Mouse (Mus musculus): ENCODE measurements around the gene Foxp4. TPM values are rescaled to one million over a fixed set of nuclear protein-coding genes. Genes with fewer than 3 reads are reported as not detected.

Gene Foxp4
- polyA plus RNA-seq (2015; fragmentation: Nextera tagmentation; extraction: Ambion mirVana), result 12.5 and 13.6 TPM in 2 replicates

DNA sequence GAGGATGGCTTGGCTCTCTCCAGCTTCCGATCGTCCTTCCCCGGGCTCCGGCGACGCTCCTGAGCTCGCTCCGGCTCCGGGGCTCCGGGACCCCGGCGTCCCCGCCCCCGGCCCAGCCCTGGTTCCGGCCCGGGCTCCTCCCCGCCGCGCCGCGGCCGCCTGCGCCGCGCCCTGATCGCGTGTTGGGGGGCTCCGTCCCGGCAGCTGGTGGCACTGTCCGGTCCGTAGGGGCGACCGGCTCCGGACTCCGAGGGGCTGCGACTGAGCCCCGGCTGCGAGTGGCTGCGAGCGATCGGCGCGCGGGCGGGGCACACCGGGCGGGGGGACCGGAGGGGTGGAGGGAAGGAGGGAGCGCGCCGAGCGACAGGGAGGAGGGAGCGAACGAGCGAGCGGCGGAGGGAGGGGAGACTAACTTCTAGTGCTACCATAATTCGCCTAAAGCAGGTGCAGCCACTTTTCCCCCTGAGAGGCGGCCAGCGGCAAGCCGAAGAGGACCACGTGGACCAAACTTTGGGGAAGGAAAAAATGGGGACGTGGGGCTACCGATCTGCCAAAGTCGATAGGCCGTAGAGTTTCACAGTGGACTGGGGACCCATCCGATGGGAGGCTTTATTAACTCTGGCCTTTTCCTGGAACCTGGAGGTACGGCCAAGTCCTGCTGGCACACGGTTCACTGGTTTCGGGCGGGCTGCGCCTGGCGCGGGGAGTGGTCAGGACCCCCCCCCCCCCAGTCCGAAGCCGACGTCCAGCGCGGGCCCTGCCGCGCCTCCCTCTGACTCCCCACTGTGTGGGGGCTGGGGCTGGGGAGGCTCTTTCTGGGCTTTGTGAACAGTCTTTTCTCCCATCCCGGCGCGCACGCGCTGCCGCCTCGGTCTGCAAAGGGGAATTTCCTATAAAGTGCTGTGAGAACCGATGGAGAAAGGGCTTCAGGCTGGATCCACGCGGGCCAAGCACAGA, at the start of gene Foxp4:
TSS of gene Foxp4 (minus strand) at position 263 of the 957 bp plus-strand sequence.
- Histone ChIP-seq H3K4me2 (ENCODE audit: low read depth, low read length) (peak within 1 kb of the TSS; percentile 61), H3K4me3 (ENCODE audit: low read length) (peak within 1 kb of the TSS; percentile 91), H3K9me3 (ENCODE audit: control insufficient read depth, low read length) (no peaks in the 10 kb centered on the region), H3K4me1 (ENCODE audit: control insufficient read depth, insufficient read depth, low read length) (peaks cover 35% of the 10 kb centered on the region), H3K36me3 (ENCODE audit: control insufficient read depth, insufficient read depth, low read length) (no peaks in the 10 kb centered on the region), H3K27ac (ENCODE audit: low read length) (peak within 1 kb of the TSS; percentile 98), H3K9ac (ENCODE audit: low read depth, low read length) (peak within 1 kb of the TSS; percentile 97), H3K27me3 (replicated peaks; ENCODE audit: control insufficient read depth, insufficient read depth, low read length) (no peaks in the 10 kb centered on the region)
- WGBS, result under 1% methylated on average over 87 of the region's 91 CpGs
- peak; percentile 86 for ATAC-seq

GRCm38 (mm10) chr17:47973563-47974472, 49.4 kb upstream of the Foxp4 start:
- H3K27me3 ChIP-seq (replicated peaks; ENCODE audit: control insufficient read depth, insufficient read depth, low read length), result no peaks in the 10 kb centered on the region
- no peaks in the 10 kb centered on the region for H3K36me3 ChIP-seq (ENCODE audit: control insufficient read depth, insufficient read depth, low read length)
- 4% methylated on average over 61 of the region's 61 CpGs for WGBS
- H3K27ac ChIP-seq (ENCODE audit: low read length), result peak overlapping the region; percentile 95
- peak overlapping the region; percentile 81 for H3K4me2 ChIP-seq (ENCODE audit: low read depth, low read length)
- peak overlapping the region; percentile 66 for H3K9ac ChIP-seq (ENCODE audit: low read depth, low read length)
- peaks cover 43% of the 10 kb centered on the region for H3K4me1 ChIP-seq (ENCODE audit: control insufficient read depth, insufficient read depth, low read length)
- H3K4me3 ChIP-seq (ENCODE audit: low read length), result peak overlapping the region; percentile 46
- peak; percentile 75 for ATAC-seq
- no peaks in the 10 kb centered on the region for H3K9me3 ChIP-seq (ENCODE audit: control insufficient read depth, low read length)

GRCm38 (mm10) chr17:47965885-47966505, 41.5 kb upstream of the Foxp4 start:
- ATAC-seq, result peak; percentile 36; the same call in 1 of the 2 replicates
- H3K36me3 ChIP-seq (ENCODE audit: control insufficient read depth, insufficient read depth, low read length), result no peaks in the 10 kb centered on the region
- no peak overlapping the region for H3K4me2 ChIP-seq (ENCODE audit: low read depth, low read length)
- WGBS, result 22% methylated on average over 8 of the region's 12 CpGs
- H3K9ac ChIP-seq (ENCODE audit: low read depth, low read length), result no peak overlapping the region
- H3K4me1 ChIP-seq (ENCODE audit: control insufficient read depth, insufficient read depth, low read length), result 0 out of 2 replicates have a peak, but pooled peaks cover 11% of the 10 kb centered on the region
- no peaks in the 10 kb centered on the region for H3K9me3 ChIP-seq (ENCODE audit: control insufficient read depth, low read length)
- H3K27me3 ChIP-seq (replicated peaks; ENCODE audit: control insufficient read depth, insufficient read depth, low read length), result no peaks in the 10 kb centered on the region
- no peak overlapping the region for H3K4me3 ChIP-seq (ENCODE audit: low read length)
- H3K27ac ChIP-seq (ENCODE audit: low read length), result peak overlapping the region; percentile 23

DNA sequence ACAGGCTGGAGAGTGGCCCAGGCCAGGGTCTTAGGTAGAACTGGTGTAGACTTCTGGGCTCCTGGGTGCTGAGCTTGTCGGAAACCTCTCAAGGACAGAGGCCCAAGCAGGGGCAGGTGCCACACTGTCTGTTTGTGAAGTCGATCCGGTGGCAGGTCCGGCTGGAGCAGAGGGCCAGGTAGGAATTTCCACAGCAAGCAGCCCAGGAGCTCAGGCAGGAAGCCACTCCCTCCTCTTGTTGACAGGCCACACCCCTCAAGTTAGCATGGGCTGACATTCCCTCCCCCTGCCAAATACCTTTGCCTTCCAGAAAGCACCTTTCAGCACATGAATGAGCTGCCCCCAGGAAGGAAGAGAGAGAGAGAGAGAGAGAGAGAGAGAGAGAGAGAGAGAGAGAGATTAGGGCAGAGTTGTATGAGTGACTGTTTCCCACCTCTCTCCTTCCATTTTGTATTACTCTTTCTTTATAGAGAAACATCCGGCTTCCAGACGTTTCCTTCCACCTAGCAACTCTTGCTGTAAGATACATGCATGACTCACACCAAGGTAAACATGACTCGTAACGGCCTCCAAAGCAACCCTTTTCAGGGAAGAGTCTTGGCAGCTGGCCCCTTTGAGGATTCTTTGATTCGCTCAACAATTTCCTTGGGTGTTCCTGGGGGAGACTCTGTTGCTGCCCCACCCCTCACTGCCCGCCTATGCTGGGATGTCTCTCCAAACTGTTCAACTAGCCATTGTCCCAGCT, 33.8 kb upstream of the Foxp4 start:
- no peak overlapping the region for H3K4me3 ChIP-seq (ENCODE audit: low read length)
- H3K36me3 ChIP-seq (ENCODE audit: control insufficient read depth, insufficient read depth, low read length), result no peaks in the 10 kb centered on the region
- H3K9me3 ChIP-seq (ENCODE audit: control insufficient read depth, low read length), result no peaks in the 10 kb centered on the region
- H3K9ac ChIP-seq (ENCODE audit: low read depth, low read length), result peak overlapping the region; percentile 44
- H3K4me2 ChIP-seq (ENCODE audit: low read depth, low read length), result peak overlapping the region; percentile 17
- H3K27me3 ChIP-seq (replicated peaks; ENCODE audit: control insufficient read depth, insufficient read depth, low read length), result no peaks in the 10 kb centered on the region
- 18% methylated on average over 10 of the region's 10 CpGs for WGBS
- ATAC-seq, result peak; percentile 61
- H3K27ac ChIP-seq (ENCODE audit: low read length), result peak overlapping the region; percentile 94
- peaks cover 25% of the 10 kb centered on the region for H3K4me1 ChIP-seq (ENCODE audit: control insufficient read depth, insufficient read depth, low read length)

DNA sequence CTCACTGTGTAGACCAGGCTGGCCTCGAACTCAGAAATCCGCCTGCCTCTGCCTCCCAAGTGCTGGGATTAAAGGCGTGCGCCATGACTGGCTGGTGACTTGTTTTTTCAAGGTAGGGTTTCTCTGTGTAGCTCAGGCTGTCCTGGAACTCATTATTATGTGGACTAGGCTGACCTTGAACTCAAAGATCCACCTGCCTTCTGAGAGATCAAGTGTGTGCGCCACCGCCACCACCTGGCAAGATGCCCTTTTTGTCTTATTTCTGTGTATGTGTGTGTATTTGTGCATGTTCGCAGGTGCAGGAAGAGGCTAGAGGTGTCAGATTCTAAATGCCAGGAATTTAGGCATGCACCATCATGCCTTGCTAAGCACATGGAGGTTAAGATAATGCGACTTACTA, 32.0 kb upstream of the Foxp4 start:
- 92% methylated on average over 8 of the region's 8 CpGs for WGBS
- H3K27me3 ChIP-seq (replicated peaks; ENCODE audit: control insufficient read depth, insufficient read depth, low read length), result no peaks in the 10 kb centered on the region
- ATAC-seq, result no peak

GRCm38 (mm10) chr17:47955054-47955741, 30.8 kb upstream of the Foxp4 start:
- Histone ChIP-seq H3K27me3 (replicated peaks; ENCODE audit: control insufficient read depth, insufficient read depth, low read length) (no peaks in the 10 kb centered on the region), H3K4me1 (ENCODE audit: control insufficient read depth, insufficient read depth, low read length) (peaks cover 40% of the 10 kb centered on the region), H3K4me3 (ENCODE audit: low read length) (peak overlapping the region; percentile 31), H3K9me3 (ENCODE audit: control insufficient read depth, low read length) (no peaks in the 10 kb centered on the region), H3K36me3 (ENCODE audit: control insufficient read depth, insufficient read depth, low read length) (no peaks in the 10 kb centered on the region), H3K27ac (ENCODE audit: low read length) (peak overlapping the region; percentile 95), H3K4me2 (ENCODE audit: low read depth, low read length) (peak overlapping the region; percentile 39), H3K9ac (ENCODE audit: low read depth, low read length) (peak overlapping the region; percentile 58)
- ATAC-seq, result peak; percentile 89
- 16% methylated on average over 12 of the region's 12 CpGs for WGBS

More for the DNA sequence above, 32.0 kb upstream of the Foxp4 start:
- Histone ChIP-seq H3K27ac (ENCODE audit: low read length) (no peak overlapping the region), H3K9me3 (ENCODE audit: control insufficient read depth, low read length) (no peaks in the 10 kb centered on the region), H3K9ac (ENCODE audit: low read depth, low read length) (no peak overlapping the region), H3K4me1 (ENCODE audit: control insufficient read depth, insufficient read depth, low read length) (peaks cover 40% of the 10 kb centered on the region), H3K36me3 (ENCODE audit: control insufficient read depth, insufficient read depth, low read length) (no peaks in the 10 kb centered on the region), H3K4me3 (ENCODE audit: low read length) (no peak overlapping the region), H3K4me2 (ENCODE audit: low read depth, low read length) (no peak overlapping the region)

- H3K9me3 ChIP-seq (ENCODE audit: control insufficient read depth, low read length), result no peaks in the 10 kb centered on the region
- 39% methylated on average over 5 of the region's 5 CpGs for WGBS
- H3K4me2 ChIP-seq (ENCODE audit: low read depth, low read length), result peak overlapping the region; percentile 17
- H3K4me1 ChIP-seq (ENCODE audit: control insufficient read depth, insufficient read depth, low read length), result peaks cover 36% of the 10 kb centered on the region
- peak overlapping the region; percentile 75 for H3K27ac ChIP-seq (ENCODE audit: low read length)
- H3K9ac ChIP-seq (ENCODE audit: low read depth, low read length), result peak overlapping the region; percentile 46; the same call in 1 of the 2 replicates
- no peak overlapping the region for H3K4me3 ChIP-seq (ENCODE audit: low read length)
- H3K36me3 ChIP-seq (ENCODE audit: control insufficient read depth, insufficient read depth, low read length), result no peaks in the 10 kb centered on the region
- ATAC-seq, result peak; percentile 12
- H3K27me3 ChIP-seq (replicated peaks; ENCODE audit: control insufficient read depth, insufficient read depth, low read length), result no peaks in the 10 kb centered on the region
Measured at GRCm38 (mm10) chr17:47953231-47953630, 28.8 kb upstream of the Foxp4 start.

Data from intestine, embryonic 16.5 days (tissue).